14 mouse cellular contexts compared by ENCODE assay signal in genomic region chr9:110035091-110035490, GRCm38 (mm10).
"Had no signal": no experiment of that assay in that cellular context is flagged by ENCODE, and none has a peak within 500 bp of the region (broad histone marks: within the 10 kb centered on the region; RNA-seq: fewer than 3 reads in every experiment).

No protein-coding gene starts in this region.

- DNase-seq: liver, postnatal 0 days; lung, adult 2 months; lung, postnatal 14 days; lung, postnatal 36 days; right cerebral cortex, postnatal 14 days; thymus, adult 18-20 months; thymus, postnatal 14 days; thymus, postnatal 36 days had no signal

- H3K9ac ChIP-seq: liver, postnatal 0 days; lung, embryonic 15.5 days; midbrain, embryonic 13.5 days; midbrain, embryonic 15.5 days; neural tube, embryonic 12.5 days had no signal

- H3K27ac ChIP-seq: lung, embryonic 15.5 days; macrophage; midbrain, embryonic 13.5 days; midbrain, embryonic 15.5 days; neural tube, embryonic 12.5 days had no signal

- H3K4me3 ChIP-seq: lung, embryonic 15.5 days; megakaryocyte, embryonic 14.5 days; midbrain, embryonic 13.5 days; midbrain, embryonic 15.5 days; neural tube, embryonic 12.5 days had no signal

- H3K9me3 ChIP-seq: lung, embryonic 15.5 days; megakaryocyte, embryonic 14.5 days; midbrain, embryonic 13.5 days; midbrain, embryonic 15.5 days; neural tube, embryonic 12.5 days had no signal

- H3K4me1 ChIP-seq: lung, embryonic 15.5 days; midbrain, embryonic 13.5 days; midbrain, embryonic 15.5 days; neural tube, embryonic 12.5 days had no signal
